Mouse (Mus musculus) left cerebral cortex, adult 18-20 months (tissue): Measurements from ENCODE around the gene Bex4. TPM values are rescaled to one million over a fixed set of nuclear protein-coding genes. Genes with fewer than 3 reads are reported as not detected.

Source experiments
- DNase-seq, 2 experiments: peaks; one replicate each; pipeline ENCODE4 v3.0.0; 2021 to 2022; ENCODE audit warnings: low spot score in 2 of 2, mixed read lengths in 1 of 2
- microRNA-seq, 2 experiments: library from miRNA; unstranded; fragments of <30 nt; microRNA quantifications; one replicate each; pipeline ENCODE4 v1.2.0; 2021
- total RNA-seq, 2 experiments: library from RNA; stranded (reverse); gene quantifications; 2 replicates each; pipeline ENCODE4 v1.2.3; 2021

Gene Bex4
- total RNA-seq, 2 experiments from 2014 or later, result 18.6 to 21.7 TPM

GRCm38 (mm10) chrX:136180897-136181553 lies 42.2 kb downstream of the Bex4 start:
- DNase-seq, result no peak

GRCm38 (mm10) chrX:136183107-136183506 lies 44.3 kb downstream of the Bex4 start:
- DNase-seq, result no peak

Small RNAs within 50 kb of the gene (microRNA-seq; reads per million reads assigned to microRNA genes)
- 0 reads per million in 2 experiments for gene Mir6383

Other genes starting within 250 kb of the Bex4 start
- gene Arxes2, start 145.2 kb upstream of the Bex4 start, total RNA-seq, result 10 to 100 TPM; 62.2 to 63.3 TPM
- 10 to 100 TPM; 29.7 to 34.2 TPM for gene Arxes1, start 105.6 kb upstream of the Bex4 start, total RNA-seq
- gene Bex2, start 70.8 kb upstream of the Bex4 start, total RNA-seq, result 100 to 1,000 TPM; 353 to 359 TPM
- not detected for gene Nxf3, start 53.7 kb upstream of the Bex4 start, total RNA-seq
- 10 to 100 TPM; 37.1 to 40.3 TPM for gene Tceal8, start 33.3 kb downstream of the Bex4 start, total RNA-seq
- 100 to 1,000 TPM in 1 of 2 experiments, 10 to 100 TPM in 1; 99.2 to 131 TPM for gene Tceal5, start 64.9 kb downstream of the Bex4 start, total RNA-seq
- gene Tceal7, start 75.8 kb downstream of the Bex4 start, total RNA-seq, result 1 to 10 TPM; 1.8 to 3.0 TPM
- gene Bex1, start 76.5 kb downstream of the Bex4 start, total RNA-seq, result 10 to 100 TPM; 92.6 to 100.0 TPM
- gene Tceal9, start 106.1 kb downstream of the Bex4 start, total RNA-seq, result 100 to 1,000 TPM; 125 to 131 TPM
- gene Bex3, start 131.3 kb downstream of the Bex4 start, total RNA-seq, result 100 to 1,000 TPM; 301 to 320 TPM